Comparison of ENCODE assay signal across 8 mouse cellular contexts in genomic region chr1:181151541-181151940, GRCm38 (mm10). TPM values are rescaled to one million over a fixed set of nuclear protein-coding genes. Genes with fewer than 3 reads are reported as not detected.
A peak's percentile ranks its signal among the peaks of the same experiment; 100 is the strongest.
DNase-seq lines count a peak whose midpoint lies in the region; ATAC-seq and TF ChIP-seq lines count a peak whose summit lies in the region.
"Had no signal": no experiment of that assay in that cellular context is flagged by ENCODE, and none has a peak within 500 bp of the region (broad histone marks: within the 10 kb centered on the region; RNA-seq: fewer than 3 reads in every experiment).

No protein-coding gene starts in this region.

- H3K4me1 ChIP-seq in forebrain, embryonic 10.5 days: peaks cover 33% of the 10 kb centered on the region
- H3K4me1 ChIP-seq in limb, embryonic 13.5 days: peaks cover 17% of the 10 kb centered on the region
- no peaks in the 10 kb centered on the region for H3K4me1 ChIP-seq in stomach, postnatal 0 days (replicated peaks; ENCODE audit: control insufficient read depth, insufficient read depth)

- peak; percentile 22 for DNase-seq in retina, embryonic 14.5 days (ENCODE audit: low spot score)
- DNase-seq in retina, postnatal 1 day: no peak
- no peak for DNase-seq in forebrain, embryonic 10.5 days (ENCODE audit: extremely low spot score, low spot score)
- DNase-seq in stomach, postnatal 0 days (ENCODE audit: low spot score): no peak
- DNase-seq in ovary, adult 18-20 months (ENCODE audit: low spot score): no peak
- DNase-seq in cerebellum, postnatal 36 days: no peak
- DNase-seq: cerebellum, adult 11 months had no signal

- no peaks in the 10 kb centered on the region for H3K27me3 ChIP-seq in forebrain, embryonic 10.5 days (ENCODE audit: poor library complexity, severe bottlenecking)
- H3K27me3 ChIP-seq in limb, embryonic 13.5 days: no peaks in the 10 kb centered on the region
- H3K27me3 ChIP-seq in stomach, postnatal 0 days (ENCODE audit: control insufficient read depth, insufficient read depth, low read length): no peaks in the 10 kb centered on the region

- peaks cover 32% of the 10 kb centered on the region for H3K36me3 ChIP-seq in forebrain, embryonic 10.5 days (replicated peaks)
- peaks cover 25% of the 10 kb centered on the region for H3K36me3 ChIP-seq in limb, embryonic 13.5 days
- no peaks in the 10 kb centered on the region for H3K36me3 ChIP-seq in stomach, postnatal 0 days (ENCODE audit: control insufficient read depth, insufficient read depth, low read length)

- peak overlapping the region; percentile 95 for H3K27ac ChIP-seq in forebrain, embryonic 10.5 days
- H3K27ac ChIP-seq in limb, embryonic 13.5 days: peak overlapping the region; percentile 81; the same call in 1 of the 2 replicates
- H3K27ac ChIP-seq in stomach, postnatal 0 days (replicated peaks): peak overlapping the region; percentile 90; the same call in 1 of the 2 replicates

- ATAC-seq in limb, embryonic 13.5 days (ENCODE audit: low FRiP score, low read depth): no peak
- no peak for ATAC-seq in stomach, postnatal 0 days (ENCODE audit: low FRiP score, low TSS enrichment)

- TF ChIP-seq CTCF in stomach, postnatal 0 days (IDR thresholded peaks at IDR 0.05; ENCODE audit: low read depth): no peak

- H3K4me2 ChIP-seq in limb, embryonic 13.5 days (replicated peaks): peak overlapping the region; percentile 80
- peak overlapping the region; percentile 81 for H3K4me2 ChIP-seq in stomach, postnatal 0 days (replicated peaks; ENCODE audit: low read depth)

- WGBS in forebrain, embryonic 10.5 days: 54% methylated on average over 5 of the region's 5 CpGs
- 35% methylated on average over 5 of the region's 5 CpGs for WGBS in limb, embryonic 13.5 days
- WGBS in stomach, postnatal 0 days: 27% methylated on average over 5 of the region's 5 CpGs

- peak overlapping the region; percentile 95 for H3K9ac ChIP-seq in limb, embryonic 13.5 days
- H3K9ac ChIP-seq in stomach, postnatal 0 days (ENCODE audit: low read length): peak overlapping the region; percentile 92

- no peak for TF ChIP-seq EP300 in stomach, postnatal 0 days (optimal IDR thresholded peaks at IDR 0.05)

- H3K4me3 ChIP-seq in forebrain, embryonic 10.5 days: peak overlapping the region; percentile 94
- H3K4me3 ChIP-seq in limb, embryonic 13.5 days: peak overlapping the region; percentile 91
- H3K4me3 ChIP-seq in stomach, postnatal 0 days (ENCODE audit: low read depth, low read length): peak overlapping the region; percentile 93

- H3K9me3 ChIP-seq in forebrain, embryonic 10.5 days: no peaks in the 10 kb centered on the region
- H3K9me3 ChIP-seq in limb, embryonic 13.5 days: no peaks in the 10 kb centered on the region
- H3K9me3 ChIP-seq in stomach, postnatal 0 days (ENCODE audit: control insufficient read depth, low read length): no peaks in the 10 kb centered on the region

RNA-seq across cellular contexts. Expression of gene Cnih4, which starts 7.0 kb away (rescaled TPM):
- 113 and 127 TPM in 2 replicates for polyA plus RNA-seq in forebrain, embryonic 10.5 days (2016; fragmentation: Nextera tagmentation; extraction: Ambion mirVana)
- 94.1 and 96.1 TPM in 2 replicates for polyA plus RNA-seq in limb, embryonic 13.5 days (2015; fragmentation: Nextera tagmentation; extraction: Ambion mirVana)
- 116 and 118 TPM in 2 replicates for polyA plus RNA-seq in stomach, postnatal 0 days (2015; fragmentation: Nextera tagmentation; extraction: Ambion mirVana)

RNA-seq across cellular contexts. Expression of gene Nvl, which starts 7.5 kb away (rescaled TPM):
- polyA plus RNA-seq in forebrain, embryonic 10.5 days (2016; fragmentation: Nextera tagmentation; extraction: Ambion mirVana): 45.8 and 50.7 TPM in 2 replicates
- 49.0 and 52.5 TPM in 2 replicates for polyA plus RNA-seq in limb, embryonic 13.5 days (2015; fragmentation: Nextera tagmentation; extraction: Ambion mirVana)
- polyA plus RNA-seq in stomach, postnatal 0 days (2015; fragmentation: Nextera tagmentation; extraction: Ambion mirVana): 11.1 and 12.1 TPM in 2 replicates
